Mouse (Mus musculus): ENCODE results near the gene Gm21972.

The Gm21972 gene

DNA sequence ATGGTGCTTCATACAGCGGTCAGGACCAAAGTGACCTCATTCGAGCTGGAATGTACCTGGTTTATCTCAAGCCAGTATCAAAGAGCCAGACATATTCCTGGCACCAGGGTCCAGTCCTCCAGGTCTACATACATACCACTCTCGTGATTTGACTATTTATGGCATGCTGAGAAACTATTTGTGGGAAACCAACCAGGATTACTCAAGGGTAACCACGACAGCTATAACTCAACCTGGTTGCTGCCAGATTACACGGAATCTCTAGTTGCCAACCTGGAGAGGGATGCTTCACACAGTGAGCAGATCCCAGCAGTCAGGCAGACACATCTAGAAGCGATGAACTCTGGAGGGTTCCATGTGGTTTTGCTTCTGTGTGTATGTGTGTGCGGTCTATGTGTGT, 17.9 kb downstream of the Gm21972 start:
- Histone ChIP-seq H3K27me3 (ENCODE audit: control insufficient read depth, insufficient read depth, low read length, poor library complexity, severe bottlenecking) (no peaks in the 10 kb centered on the region), H3K36me3 (ENCODE audit: control insufficient read depth, insufficient read depth, low read length, poor library complexity, severe bottlenecking) (no peaks in the 10 kb centered on the region)
- DNase-seq (ENCODE audit: low read depth, low spot score) = no peak

DNA sequence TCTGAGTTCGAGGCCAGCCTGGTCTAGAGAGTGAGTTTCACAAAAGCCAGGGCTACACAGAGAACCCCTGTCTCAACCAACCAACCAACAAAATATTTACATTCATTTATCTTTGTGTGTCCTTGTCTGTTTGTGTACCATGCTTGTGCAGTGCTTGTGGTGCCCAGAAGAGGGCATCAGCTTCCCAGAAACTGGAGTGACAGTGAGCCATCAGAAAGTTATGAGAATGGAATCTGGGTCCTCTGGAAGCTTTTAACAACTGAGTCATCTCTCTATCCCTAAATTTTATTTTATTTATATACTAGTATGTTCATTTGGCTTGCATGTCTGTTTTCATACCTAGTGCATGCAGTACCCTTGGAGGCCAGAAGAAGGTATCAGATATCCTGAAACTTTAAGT, 19.2 kb downstream of the Gm21972 start:
- H3K27me3 ChIP-seq (ENCODE audit: control insufficient read depth, insufficient read depth, low read length, poor library complexity, severe bottlenecking) = no peaks in the 10 kb centered on the region
- DNase-seq (ENCODE audit: low read depth, low spot score) = peak; percentile 27
- no peaks in the 10 kb centered on the region for H3K36me3 ChIP-seq (ENCODE audit: control insufficient read depth, insufficient read depth, low read length, poor library complexity, severe bottlenecking)

DNA sequence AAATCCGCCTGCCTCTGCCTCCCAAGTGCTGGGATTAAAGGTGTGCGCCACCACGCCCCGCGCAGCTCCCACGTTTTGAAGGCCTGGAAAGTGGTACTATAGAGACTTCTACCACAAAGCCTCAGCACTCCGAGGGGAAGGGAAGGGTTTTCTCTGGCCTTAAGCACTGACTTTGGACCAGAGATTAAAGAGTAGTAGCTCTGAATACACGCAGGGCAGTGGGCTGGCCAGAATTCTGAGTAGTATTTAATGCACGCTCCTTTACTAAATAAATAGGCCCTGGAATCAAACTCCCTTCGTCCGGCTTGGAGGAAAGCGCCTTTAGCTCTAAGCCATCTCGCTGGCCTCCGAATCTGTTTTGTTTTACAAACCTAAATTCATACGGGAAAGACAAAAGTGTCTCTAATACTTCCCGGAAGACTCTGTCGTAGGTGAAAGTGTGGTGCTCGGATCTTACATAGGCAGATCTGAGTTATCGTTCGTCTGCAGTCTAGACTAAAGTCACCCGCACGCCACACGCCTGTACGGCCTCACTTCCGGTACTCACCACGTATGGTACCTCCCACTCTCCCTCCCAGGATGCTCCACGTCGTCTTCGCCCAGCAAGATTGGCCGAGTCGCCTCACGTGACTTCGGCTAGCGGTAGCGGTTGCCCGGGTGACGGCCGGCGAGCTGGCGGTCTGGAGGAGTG, 20.8 kb downstream of the Gm21972 start, which contains the start of gene Armc9:
Armc9 (plus strand) TSS at position 648 of the 691 bp plus-strand sequence.
- Histone ChIP-seq H3K36me3 (ENCODE audit: control insufficient read depth, insufficient read depth, low read length, poor library complexity, severe bottlenecking) (no peaks in the 10 kb centered on the region), H3K27me3 (ENCODE audit: control insufficient read depth, insufficient read depth, low read length, poor library complexity, severe bottlenecking) (no peaks in the 10 kb centered on the region)
- peak; percentile 97 for DNase-seq (ENCODE audit: low read depth, low spot score)

DNA sequence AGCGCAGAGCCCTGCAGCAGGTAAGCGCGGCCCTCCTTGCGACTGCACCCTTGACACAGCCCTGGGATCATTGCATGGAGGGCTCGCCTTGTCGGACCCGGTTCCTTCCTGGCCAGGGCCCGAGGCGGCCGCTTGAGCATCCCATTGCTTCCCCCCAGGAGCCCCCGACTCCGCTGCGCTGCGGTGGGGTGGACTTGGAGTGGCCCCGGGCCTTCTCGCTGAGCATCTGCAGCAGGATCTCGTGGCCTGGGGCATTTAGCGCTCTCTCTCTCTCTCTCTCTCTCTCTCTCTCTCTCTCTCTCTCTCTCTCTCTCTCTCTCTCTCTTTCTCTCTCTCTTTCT, 21.4 kb downstream of the Gm21972 start:
- no peak for DNase-seq (ENCODE audit: low read depth, low spot score)
- Histone ChIP-seq H3K36me3 (ENCODE audit: control insufficient read depth, insufficient read depth, low read length, poor library complexity, severe bottlenecking) (no peaks in the 10 kb centered on the region), H3K27me3 (ENCODE audit: control insufficient read depth, insufficient read depth, low read length, poor library complexity, severe bottlenecking) (no peaks in the 10 kb centered on the region)

DNA sequence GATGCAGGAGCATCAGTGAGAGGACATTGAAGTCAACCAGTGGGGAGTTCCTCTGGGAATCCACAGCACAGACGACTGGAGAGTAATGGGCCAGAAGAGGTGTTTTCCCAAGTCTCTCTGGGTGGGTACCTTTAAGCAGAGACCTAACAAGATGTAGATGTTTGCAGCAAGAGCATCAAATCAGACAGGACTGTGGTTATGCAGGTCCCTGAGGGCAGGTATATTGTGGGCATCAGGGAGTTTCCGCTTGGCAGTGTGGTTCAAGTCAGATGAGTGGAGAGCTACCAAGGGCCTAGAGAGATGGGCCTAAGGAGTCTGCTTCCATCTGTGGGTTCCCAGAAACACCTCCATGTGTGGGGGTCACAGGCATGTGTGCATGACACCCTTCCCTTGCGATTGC, 22.6 kb downstream of the Gm21972 start:
- H3K36me3 ChIP-seq (ENCODE audit: control insufficient read depth, insufficient read depth, low read length, poor library complexity, severe bottlenecking) = no peaks in the 10 kb centered on the region
- DNase-seq (ENCODE audit: low read depth, low spot score) = no peak
- H3K27me3 ChIP-seq (ENCODE audit: control insufficient read depth, insufficient read depth, low read length, poor library complexity, severe bottlenecking) = no peaks in the 10 kb centered on the region

DNA sequence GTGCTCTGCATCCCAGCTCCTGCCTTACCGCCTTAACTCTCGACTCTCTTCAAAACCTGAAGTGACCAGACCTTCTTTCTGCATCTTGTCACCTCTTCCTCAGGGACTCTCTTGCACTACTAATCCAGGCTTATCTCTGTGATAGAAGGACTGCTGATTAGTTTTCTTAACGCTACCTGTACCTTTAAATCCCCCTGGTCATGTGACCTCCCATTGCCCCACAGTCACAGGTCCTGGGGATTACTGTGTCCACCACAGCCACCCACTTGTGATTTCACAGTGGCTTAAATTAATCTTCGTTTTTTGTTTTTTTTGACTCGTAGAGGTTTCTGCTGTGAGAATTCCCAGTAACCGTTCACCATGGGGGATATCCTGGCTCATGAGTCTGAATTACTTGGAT, 23.2 kb downstream of the Gm21972 start:
- no peak for DNase-seq (ENCODE audit: low read depth, low spot score)

DNA sequence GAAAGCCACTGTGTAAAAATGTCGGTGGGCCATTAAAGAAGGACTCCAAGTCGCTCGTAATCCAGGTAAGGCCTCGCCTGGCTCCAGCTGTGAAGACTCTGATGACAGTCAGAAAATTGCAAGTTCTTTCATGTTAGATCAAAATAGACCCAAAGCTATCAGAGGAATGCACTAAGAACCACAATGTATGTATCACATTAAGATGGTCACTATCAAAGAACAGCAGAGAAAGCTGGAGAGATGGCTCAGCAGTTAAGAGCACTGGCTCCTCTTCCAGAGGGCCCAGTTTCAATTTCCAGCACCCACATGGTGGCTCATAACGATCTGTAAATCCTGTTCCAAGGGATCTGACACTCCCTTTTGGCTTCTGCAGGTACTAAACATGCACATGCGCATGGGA, 26.6 kb downstream of the Gm21972 start:
- no peak for DNase-seq (ENCODE audit: low read depth, low spot score)
- Histone ChIP-seq H3K36me3 (ENCODE audit: control insufficient read depth, insufficient read depth, low read length, poor library complexity, severe bottlenecking) (0 out of 2 replicates have a peak, but pooled peaks cover 4% of the 10 kb centered on the region), H3K27me3 (ENCODE audit: control insufficient read depth, insufficient read depth, low read length, poor library complexity, severe bottlenecking) (no peaks in the 10 kb centered on the region)

More for the DNA sequence above, 23.2 kb downstream of the Gm21972 start:
- H3K36me3 ChIP-seq (ENCODE audit: control insufficient read depth, insufficient read depth, low read length, poor library complexity, severe bottlenecking) = no peaks in the 10 kb centered on the region
- no peaks in the 10 kb centered on the region for H3K27me3 ChIP-seq (ENCODE audit: control insufficient read depth, insufficient read depth, low read length, poor library complexity, severe bottlenecking)

DNA sequence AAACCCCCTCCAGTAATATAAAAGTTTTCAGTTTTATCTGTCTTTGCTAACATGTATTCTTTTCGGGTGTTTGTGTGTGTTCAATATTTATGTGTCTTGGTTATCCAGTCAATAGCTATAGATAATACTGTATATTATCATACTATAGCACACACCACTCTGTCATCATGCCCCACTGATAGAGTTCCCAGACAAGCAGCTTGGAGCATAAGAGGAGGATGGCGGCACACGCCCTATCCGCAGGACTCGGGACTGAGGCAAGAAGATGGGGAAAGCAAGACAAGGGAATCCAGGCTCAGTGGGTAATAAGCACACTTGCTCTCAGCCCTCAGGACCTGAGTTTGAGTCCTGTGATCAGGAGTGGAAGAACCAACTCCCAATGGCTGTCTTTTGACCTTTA, 27.0 kb downstream of the Gm21972 start:
- Histone ChIP-seq H3K27me3 (ENCODE audit: control insufficient read depth, insufficient read depth, low read length, poor library complexity, severe bottlenecking) (no peaks in the 10 kb centered on the region), H3K36me3 (ENCODE audit: control insufficient read depth, insufficient read depth, low read length, poor library complexity, severe bottlenecking) (0 out of 2 replicates have a peak, but pooled peaks cover 4% of the 10 kb centered on the region)
- DNase-seq (ENCODE audit: low read depth, low spot score) = no peak

DNA sequence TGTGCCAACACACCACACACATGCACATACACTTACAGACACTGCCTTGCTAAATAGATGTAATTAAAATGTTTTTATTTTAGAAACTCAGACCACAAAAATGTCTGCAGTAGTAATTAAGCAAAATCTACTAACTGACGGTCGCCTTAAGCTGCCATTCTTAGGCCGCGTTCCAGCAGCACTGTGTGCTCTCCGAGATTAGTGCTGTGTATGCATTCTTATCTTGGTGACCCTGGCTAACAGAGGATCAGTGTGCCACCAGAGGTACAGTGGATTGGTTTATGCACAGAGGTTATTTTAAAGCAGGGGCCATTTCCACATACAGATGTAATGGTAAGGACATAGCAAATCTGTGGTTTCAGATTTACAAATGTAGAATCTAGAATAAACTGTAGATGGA, 27.6 kb downstream of the Gm21972 start:
- Histone ChIP-seq H3K36me3 (ENCODE audit: control insufficient read depth, insufficient read depth, low read length, poor library complexity, severe bottlenecking) (0 out of 2 replicates have a peak, but pooled peaks cover 4% of the 10 kb centered on the region), H3K27me3 (ENCODE audit: control insufficient read depth, insufficient read depth, low read length, poor library complexity, severe bottlenecking) (no peaks in the 10 kb centered on the region)
- DNase-seq (ENCODE audit: low read depth, low spot score) = no peak

DNA sequence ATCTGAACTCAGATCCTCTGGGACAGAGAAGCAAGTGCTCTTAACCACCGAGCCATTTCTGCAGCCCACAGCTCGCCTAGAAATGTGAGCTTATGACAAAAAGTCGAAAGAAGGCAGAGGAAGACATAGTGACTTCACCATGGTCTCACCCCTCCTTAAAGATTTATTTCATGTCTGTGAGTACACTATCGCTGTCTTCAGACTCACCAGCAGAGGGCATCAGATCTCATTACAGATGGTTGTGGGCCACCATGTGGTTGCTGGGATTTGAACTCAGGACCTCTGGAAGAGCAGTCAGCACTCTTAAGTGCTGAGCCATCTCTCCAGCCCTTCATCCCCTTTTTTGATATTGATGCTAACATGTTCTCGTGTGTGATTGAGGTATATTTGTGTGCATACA, 41.2 kb downstream of the Gm21972 start:
- Histone ChIP-seq H3K36me3 (ENCODE audit: control insufficient read depth, insufficient read depth, low read length, poor library complexity, severe bottlenecking) (peaks cover 3% of the 10 kb centered on the region; the same call in 1 of the 2 replicates), H3K27me3 (ENCODE audit: control insufficient read depth, insufficient read depth, low read length, poor library complexity, severe bottlenecking) (no peaks in the 10 kb centered on the region)
- peak; percentile 17 for DNase-seq (ENCODE audit: low read depth, low spot score)

DNA sequence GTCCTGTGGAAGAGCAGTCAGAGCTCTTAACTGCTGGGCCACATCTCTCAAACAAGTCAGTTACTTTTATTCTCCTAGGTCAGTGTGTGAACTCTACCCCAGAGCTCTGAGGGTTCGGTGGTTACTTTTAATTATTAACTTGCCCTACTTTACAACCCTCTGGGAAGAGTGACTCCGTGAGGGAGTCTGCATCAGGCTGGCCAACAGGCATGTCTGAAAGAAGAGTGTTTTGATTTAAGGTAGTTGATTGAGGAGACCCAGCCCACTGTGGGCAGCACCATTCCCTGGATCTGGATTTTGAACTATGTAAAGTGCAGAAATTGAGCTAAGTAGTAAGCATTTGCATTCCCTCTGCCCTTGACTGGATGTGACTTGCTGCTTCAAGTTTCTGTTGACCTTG, 42.6 kb downstream of the Gm21972 start:
- Histone ChIP-seq H3K27me3 (ENCODE audit: control insufficient read depth, insufficient read depth, low read length, poor library complexity, severe bottlenecking) (no peaks in the 10 kb centered on the region), H3K36me3 (ENCODE audit: control insufficient read depth, insufficient read depth, low read length, poor library complexity, severe bottlenecking) (peaks cover 3% of the 10 kb centered on the region; the same call in 1 of the 2 replicates)
- no peak for DNase-seq (ENCODE audit: low read depth, low spot score)

DNA sequence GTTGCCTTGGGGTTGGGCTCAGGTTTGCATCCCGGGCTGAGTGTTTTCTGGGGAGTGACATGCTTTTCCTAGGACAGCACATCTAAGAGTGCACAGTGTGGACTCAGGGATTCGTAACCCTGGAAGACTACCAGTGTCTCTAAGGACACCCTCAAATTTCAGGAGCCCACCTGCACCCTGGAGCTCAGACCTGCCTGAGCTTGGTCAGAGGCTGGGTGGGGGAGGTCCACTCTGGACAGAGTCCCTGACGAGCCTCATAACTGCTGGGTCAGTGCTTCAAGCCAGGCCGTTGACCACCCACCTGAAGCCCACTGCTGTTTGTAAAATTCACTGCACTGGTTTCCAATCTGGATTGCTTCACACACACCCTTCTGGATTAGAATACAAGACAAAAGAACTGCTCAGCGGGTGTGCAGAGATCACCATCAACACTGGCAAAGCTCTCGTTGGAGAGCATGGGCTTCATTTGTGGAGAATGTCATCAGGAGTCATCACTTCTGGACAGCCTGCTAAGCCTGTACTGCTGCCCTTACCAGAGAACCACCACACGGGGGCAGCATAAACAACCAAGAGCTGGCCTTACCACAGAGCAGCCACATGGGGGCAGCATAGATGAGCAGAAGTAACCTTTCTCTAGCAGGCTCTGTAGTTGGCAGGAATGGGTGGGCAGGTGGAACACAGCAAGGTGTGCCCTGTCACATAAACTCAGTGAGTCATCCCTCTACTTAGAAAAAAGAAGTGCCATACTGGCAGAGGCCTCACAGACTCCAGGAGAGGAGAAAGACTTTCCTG, 45.2 kb downstream of the Gm21972 start:
- no peaks in the 10 kb centered on the region for H3K36me3 ChIP-seq (ENCODE audit: control insufficient read depth, insufficient read depth, low read length, poor library complexity, severe bottlenecking)
- peak; percentile 94 for DNase-seq (ENCODE audit: low read depth, low spot score)
- H3K27me3 ChIP-seq (ENCODE audit: control insufficient read depth, insufficient read depth, low read length, poor library complexity, severe bottlenecking) = no peaks in the 10 kb centered on the region

DNA sequence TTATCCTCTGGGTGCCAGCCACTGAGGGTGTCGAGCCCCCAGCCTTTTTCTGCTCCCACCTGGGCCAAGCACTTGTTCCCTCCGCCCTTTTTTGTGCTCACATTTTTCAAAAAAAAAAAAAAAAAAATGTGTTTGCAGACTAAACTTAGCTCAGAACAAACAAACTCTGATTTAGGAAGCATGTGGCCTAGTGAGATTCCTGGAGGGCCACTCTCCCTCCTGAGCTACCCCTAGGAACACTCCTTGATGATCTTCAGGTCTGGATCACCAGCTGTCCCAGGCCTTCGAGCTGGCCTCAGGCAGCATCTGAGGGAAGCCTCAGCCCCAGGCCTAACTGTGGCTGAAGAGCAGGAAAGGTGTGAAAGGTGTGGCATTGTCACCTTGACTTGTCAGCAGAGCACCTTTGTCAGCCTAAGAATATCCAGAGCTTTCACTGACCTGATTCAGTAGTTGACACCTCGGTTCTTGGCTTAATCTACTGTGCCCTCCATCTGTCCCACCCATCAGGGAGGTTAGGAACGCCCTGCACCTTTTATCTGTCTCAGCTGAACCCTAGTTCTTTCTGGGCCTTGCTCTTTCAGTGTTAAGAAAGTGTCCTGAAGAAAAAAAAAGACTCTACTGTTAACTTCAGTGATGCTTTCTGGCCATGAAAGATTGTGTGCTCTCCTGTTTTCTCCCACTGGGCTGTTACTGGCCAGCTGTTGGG, 48.7 kb downstream of the Gm21972 start:
- H3K27me3 ChIP-seq (ENCODE audit: control insufficient read depth, insufficient read depth, low read length, poor library complexity, severe bottlenecking) = no peaks in the 10 kb centered on the region
- no peak for DNase-seq (ENCODE audit: low read depth, low spot score)

DNA sequence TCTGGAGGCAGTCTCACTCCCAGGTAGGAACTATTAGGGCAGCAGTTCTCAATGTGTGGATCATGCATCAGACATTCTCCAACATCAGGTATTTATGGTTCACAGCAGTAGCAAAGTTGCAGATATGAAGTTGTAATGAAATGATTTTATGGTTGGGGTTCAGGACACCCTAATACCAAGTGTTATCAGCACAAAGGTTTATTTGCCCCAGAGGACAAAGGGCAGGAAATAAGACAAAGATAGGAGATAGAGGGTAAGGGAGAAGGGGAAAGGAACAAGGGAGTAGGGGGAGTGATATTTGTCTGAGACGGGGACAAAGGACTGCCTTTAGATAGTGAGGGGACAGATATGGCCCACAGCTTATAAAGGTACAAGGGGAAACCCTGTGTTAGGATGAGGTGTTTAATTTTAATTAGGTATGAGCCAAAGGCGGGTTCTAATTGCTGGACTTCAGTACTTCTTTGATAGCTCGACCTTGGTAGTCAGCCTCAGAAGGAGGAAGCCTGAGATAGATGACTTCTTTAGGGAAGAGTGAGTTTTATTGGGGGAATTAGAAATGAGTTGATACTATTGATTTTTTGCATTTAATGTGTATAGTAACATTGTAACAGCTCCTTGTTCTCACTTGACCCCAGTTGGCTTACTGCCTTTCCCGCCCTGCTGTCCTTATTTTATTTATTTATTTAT, 50.3 kb downstream of the Gm21972 start:
- no peak for DNase-seq (ENCODE audit: low read depth, low spot score)
- Histone ChIP-seq H3K36me3 (ENCODE audit: control insufficient read depth, insufficient read depth, low read length, poor library complexity, severe bottlenecking) (no peaks in the 10 kb centered on the region), H3K27me3 (ENCODE audit: control insufficient read depth, insufficient read depth, low read length, poor library complexity, severe bottlenecking) (no peaks in the 10 kb centered on the region)

More for the DNA sequence above, 48.7 kb downstream of the Gm21972 start:
- no peaks in the 10 kb centered on the region for H3K36me3 ChIP-seq (ENCODE audit: control insufficient read depth, insufficient read depth, low read length, poor library complexity, severe bottlenecking)

Measured in splenic B cell, adult 2 months (primary cell).